Mouse (Mus musculus): Measurements from ENCODE around the gene Gm28035. TPM values are rescaled to one million over a fixed set of nuclear protein-coding genes. Genes with fewer than 3 reads are reported as not detected.

Gm28035 gene
- polyA plus RNA-seq, 2 experiments, result 0.11 to 3.8 TPM

- H3K36me3 ChIP-seq (ENCODE audit: control insufficient read depth, insufficient read depth, low read length), result peaks cover 80% of the 10 kb centered on the region
- TF ChIP-seq POLR2A (IDR thresholded peaks at IDR 0.05; ENCODE audit: borderline replicate concordance, extremely low read depth, insufficient read depth, insufficient read length), result no peak
- H3K4me3 ChIP-seq (replicated peaks; ENCODE audit: low read length), result no peak overlapping the region
- no peaks in the 10 kb centered on the region for H3K9me3 ChIP-seq (ENCODE audit: control insufficient read depth, low read length)
- no peaks in the 10 kb centered on the region for H3K27me3 ChIP-seq (ENCODE audit: control insufficient read depth, insufficient read depth, low read length)
- peaks cover 3% of the 10 kb centered on the region; the same call in 1 of the 2 replicates for H3K4me1 ChIP-seq (ENCODE audit: control insufficient read depth, insufficient read depth, low read length)
- H3K4me2 ChIP-seq (replicated peaks; ENCODE audit: low read depth, low read length, severe bottlenecking), result no peak overlapping the region
- no peak for DNase-seq (ENCODE audit: low spot score)
- no peak overlapping the region for H3K9ac ChIP-seq (ENCODE audit: low read depth, low read length, severe bottlenecking)
- 81% methylated on average over 7 of the region's 7 CpGs for WGBS
- ATAC-seq (ENCODE audit: low FRiP score, low read depth), result no peak
- no peak overlapping the region for H3K27ac ChIP-seq (replicated peaks; ENCODE audit: low read depth, low read length)
Observed at GRCm38 (mm10) chr2:30257699-30258460, 17.5 kb downstream of the Gm28035 start.

- no peak overlapping the region for H3K4me2 ChIP-seq (replicated peaks; ENCODE audit: low read depth, low read length, severe bottlenecking)
- 88% methylated on average over 4 of the region's 4 CpGs for whole genome bisulfite sequencing
- DNase-seq (ENCODE audit: low spot score) (no peak), ATAC-seq (ENCODE audit: low FRiP score, low read depth) (no peak; the same call in 1 of the 2 replicates)
- peaks cover 3% of the 10 kb centered on the region; the same call in 1 of the 2 replicates for H3K4me1 ChIP-seq (ENCODE audit: control insufficient read depth, insufficient read depth, low read length)
- H3K36me3 ChIP-seq (ENCODE audit: control insufficient read depth, insufficient read depth, low read length), result peaks cover 80% of the 10 kb centered on the region
- no peaks in the 10 kb centered on the region for H3K27me3 ChIP-seq (ENCODE audit: control insufficient read depth, insufficient read depth, low read length)
- H3K9me3 ChIP-seq (ENCODE audit: control insufficient read depth, low read length), result no peaks in the 10 kb centered on the region
- no peak overlapping the region for H3K27ac ChIP-seq (replicated peaks; ENCODE audit: low read depth, low read length)
- H3K9ac ChIP-seq (ENCODE audit: low read depth, low read length, severe bottlenecking), result no peak overlapping the region
- no peak for TF ChIP-seq POLR2A (IDR thresholded peaks at IDR 0.05; ENCODE audit: borderline replicate concordance, extremely low read depth, insufficient read depth, insufficient read length)
- no peak overlapping the region for H3K4me3 ChIP-seq (replicated peaks; ENCODE audit: low read length)
Observed at GRCm38 (mm10) chr2:30258600-30258999, 18.2 kb downstream of the Gm28035 start.

GRCm38 (mm10) chr2:30259131-30260064, 19.0 kb downstream of the Gm28035 start:
- H3K4me3 ChIP-seq (replicated peaks; ENCODE audit: low read length), result no peak overlapping the region
- no peaks in the 10 kb centered on the region for H3K9me3 ChIP-seq (ENCODE audit: control insufficient read depth, low read length)
- WGBS, result 84% methylated on average over 15 of the region's 15 CpGs
- H3K9ac ChIP-seq (ENCODE audit: low read depth, low read length, severe bottlenecking), result no peak overlapping the region
- TF ChIP-seq POLR2A (IDR thresholded peaks at IDR 0.05; ENCODE audit: borderline replicate concordance, extremely low read depth, insufficient read depth, insufficient read length), result no peak
- no peaks in the 10 kb centered on the region for H3K27me3 ChIP-seq (ENCODE audit: control insufficient read depth, insufficient read depth, low read length)
- H3K4me1 ChIP-seq (ENCODE audit: control insufficient read depth, insufficient read depth, low read length), result peaks cover 3% of the 10 kb centered on the region; the same call in 1 of the 2 replicates
- no peak for DNase-seq (ENCODE audit: low spot score)
- no peak overlapping the region for H3K27ac ChIP-seq (replicated peaks; ENCODE audit: low read depth, low read length)
- H3K4me2 ChIP-seq (replicated peaks; ENCODE audit: low read depth, low read length, severe bottlenecking), result no peak overlapping the region
- H3K36me3 ChIP-seq (ENCODE audit: control insufficient read depth, insufficient read depth, low read length), result peaks cover 88% of the 10 kb centered on the region
- ATAC-seq (ENCODE audit: low FRiP score, low read depth), result no peak

- Histone ChIP-seq H3K27ac (replicated peaks; ENCODE audit: low read depth, low read length) (no peak overlapping the region), H3K27me3 (ENCODE audit: control insufficient read depth, insufficient read depth, low read length) (no peaks in the 10 kb centered on the region), H3K36me3 (ENCODE audit: control insufficient read depth, insufficient read depth, low read length) (peaks cover 77% of the 10 kb centered on the region), H3K4me1 (ENCODE audit: control insufficient read depth, insufficient read depth, low read length) (peaks cover 21% of the 10 kb centered on the region), H3K9ac (ENCODE audit: low read depth, low read length, severe bottlenecking) (no peak overlapping the region), H3K4me2 (replicated peaks; ENCODE audit: low read depth, low read length, severe bottlenecking) (no peak overlapping the region), H3K9me3 (ENCODE audit: control insufficient read depth, low read length) (no peaks in the 10 kb centered on the region), H3K4me3 (replicated peaks; ENCODE audit: low read length) (no peak overlapping the region)
- DNase-seq (ENCODE audit: low spot score) (no peak), ATAC-seq (ENCODE audit: low FRiP score, low read depth) (no peak)
- 86% methylated on average over 4 of the region's 4 CpGs for WGBS
- TF ChIP-seq POLR2A (IDR thresholded peaks at IDR 0.05; ENCODE audit: borderline replicate concordance, extremely low read depth, insufficient read depth, insufficient read length), result no peak
Observed at GRCm38 (mm10) chr2:30261064-30261736, 20.8 kb downstream of the Gm28035 start.

Data from limb, embryonic 14.5 days (tissue).